Mouse (Mus musculus) forebrain, embryonic 13.5 days (tissue): Measurements from ENCODE around the gene Krtap5-4. TPM values are rescaled to one million over a fixed set of nuclear protein-coding genes. Genes with fewer than 3 reads are reported as not detected.

ENCODE experiments used
- ATAC-seq: fragments of 200-750 bp; cut with Nextera tagmentation; 2 replicates; pipeline ENCODE4 v1.8.0; 2017
- H3K27ac ChIP-seq: fragments of 300-500 bp; sonication (generic); 2 replicates; pipeline ENCODE4 v1.5.1; 2015; ENCODE audit warnings: inconsistent platforms, mild to moderate bottlenecking, moderate library complexity
- H3K27me3 ChIP-seq: fragments of 300-500 bp; sonication (generic); 2 replicates; pipeline ENCODE4 v1.6.1; 2015; ENCODE audit warnings: mild to moderate bottlenecking, inconsistent platforms
- H3K36me3 ChIP-seq: fragments of 300-500 bp; sonication (generic); 2 replicates; pipeline ENCODE4 v1.6.1; 2015; ENCODE audit warnings: mild to moderate bottlenecking, inconsistent platforms; ENCODE audit not compliant: poor library complexity, severe bottlenecking
- H3K4me1 ChIP-seq: fragments of 300-500 bp; sonication (generic); 2 replicates; pipeline ENCODE4 v1.6.1; 2015; ENCODE audit warnings: inconsistent platforms
- H3K4me2 ChIP-seq: fragments of 300-500 bp; sonication (generic); 2 replicates; pipeline ENCODE4 v1.6.1; 2015; ENCODE audit warnings: inconsistent platforms, mild to moderate bottlenecking, moderate library complexity
- H3K4me3 ChIP-seq: fragments of 300-500 bp; sonication (generic); 2 replicates; pipeline ENCODE4 v1.5.1; 2015; ENCODE audit warnings: mild to moderate bottlenecking, inconsistent platforms
- H3K9ac ChIP-seq: fragments of 300-500 bp; sonication (generic); 2 replicates; pipeline ENCODE4 v1.6.1; 2015; ENCODE audit warnings: mild to moderate bottlenecking, inconsistent platforms
- H3K9me3 ChIP-seq: fragments of 300-500 bp; sonication (generic); replicated peaks from 2 replicates; pipeline ENCODE4 v1.6.1; 2016; ENCODE audit warnings: inconsistent platforms
- WGBS: fragments of 180-500 bp; shearing (Covaris S2); methylation state at CpG from one replicate; pipeline ENCODE4 v1.1.7; 2015; 5-methylcytosine and 5-hydroxymethylcytosine counted together
- polyA plus RNA-seq: library from polyadenylated mRNA; unstranded; fragments of >200 nt; fragmentation: Nextera tagmentation; extraction: Ambion mirVana; gene quantifications from 2 replicates; pipeline ENCODE4 v1.2.1, GENCODE M21; 2015

Gene Krtap5-4
- polyA plus RNA-seq, 1 experiment from 2014 or later = not detected

DNA sequence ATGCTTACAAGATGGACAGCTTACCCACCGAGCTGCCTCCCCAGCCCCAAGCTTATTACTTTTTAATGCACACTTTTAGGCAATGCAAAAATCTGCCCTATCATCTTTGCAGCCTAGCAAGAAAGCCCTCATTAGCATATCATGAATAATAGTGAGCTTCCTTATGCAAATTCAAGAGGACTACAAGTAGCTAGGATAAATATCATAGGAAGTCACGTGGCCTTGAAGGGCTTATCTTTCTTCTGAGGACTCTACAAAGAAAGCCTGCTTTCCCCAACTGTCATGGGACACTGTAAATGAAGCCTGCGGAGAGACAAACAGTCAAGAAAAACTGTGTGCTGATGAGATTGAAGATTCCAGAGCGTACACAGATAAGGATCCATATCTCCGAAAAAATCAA lies 48.2 kb downstream of the Krtap5-4 start:
- Histone ChIP-seq H3K27me3 (no peaks in the 10 kb centered on the region), H3K9me3 (no peaks in the 10 kb centered on the region), H3K4me2 (no peak overlapping the region), H3K9ac (no peak overlapping the region), H3K4me3 (no peak overlapping the region), H3K36me3 (no peaks in the 10 kb centered on the region), H3K27ac (peak overlapping the region; percentile 51; the same call in 1 of the 2 replicates), H3K4me1 (peaks cover 17% of the 10 kb centered on the region)
- 58% methylated on average over 5 of the region's 5 CpGs for WGBS
- peak; percentile 72 for ATAC-seq

- no peak overlapping the region for H3K4me3 ChIP-seq
- no peaks in the 10 kb centered on the region for H3K9me3 ChIP-seq
- ATAC-seq = no peak
- H3K4me2 ChIP-seq = no peak overlapping the region
- H3K9ac ChIP-seq = no peak overlapping the region
- no peaks in the 10 kb centered on the region for H3K27me3 ChIP-seq
- H3K27ac ChIP-seq = no peak overlapping the region
- H3K4me1 ChIP-seq = peaks cover 17% of the 10 kb centered on the region
- 72% methylated on average over 5 of the region's 5 CpGs for WGBS
- no peaks in the 10 kb centered on the region for H3K36me3 ChIP-seq
Measured at GRCm38 (mm10) chr7:142353854-142354253, 50.5 kb downstream of the Krtap5-4 start.

Other genes with a start within 250 kb of the Krtap5-4 start
- gene Mob2, start 242.5 kb upstream of the Krtap5-4 start, polyA plus RNA-seq = 51.0 and 58.1 TPM in 2 replicates
- 44.1 and 55.6 TPM in 2 replicates for gene Dusp8, start 207.7 kb upstream of the Krtap5-4 start, polyA plus RNA-seq
- gene Gm45618, start 182.8 kb upstream of the Krtap5-4 start, polyA plus RNA-seq = not detected in 2 replicates
- gene Gm39115, start 167.5 kb upstream of the Krtap5-4 start, polyA plus RNA-seq = not detected in 2 replicates
- not detected in 2 replicates for gene Gm45337, start 158.9 kb upstream of the Krtap5-4 start, polyA plus RNA-seq
- not detected in 2 replicates for gene Gm29735, start 146.4 kb upstream of the Krtap5-4 start, polyA plus RNA-seq
- not detected in 2 replicates for gene Gm4553, start 137.8 kb upstream of the Krtap5-4 start, polyA plus RNA-seq
- gene Krtap5-2, start 127.5 kb upstream of the Krtap5-4 start, polyA plus RNA-seq = not detected in 2 replicates
- gene Gm10153, start 113.2 kb upstream of the Krtap5-4 start, polyA plus RNA-seq = not detected in 2 replicates
- not detected in 2 replicates for gene Krtap5-3, start 102.2 kb upstream of the Krtap5-4 start, polyA plus RNA-seq
- gene Gm7579, start 91.7 kb upstream of the Krtap5-4 start, polyA plus RNA-seq = not detected in 2 replicates
- not detected in 2 replicates for gene Krtap5-5, start 73.6 kb upstream of the Krtap5-4 start, polyA plus RNA-seq
- gene Gm40460, start 62.5 kb upstream of the Krtap5-4 start, polyA plus RNA-seq = not detected in 2 replicates
- gene Gm2431, start 45.2 kb upstream of the Krtap5-4 start, polyA plus RNA-seq = not detected in 2 replicates
- not detected in 2 replicates for gene Gm4559, start 29.2 kb upstream of the Krtap5-4 start, polyA plus RNA-seq
- gene Krtap5-1, start 6.4 kb upstream of the Krtap5-4 start, polyA plus RNA-seq = not detected in 2 replicates
- gene Ifitm10, start 70.2 kb downstream of the Krtap5-4 start, polyA plus RNA-seq = 0.96 and 1.1 TPM in 2 replicates
- gene Gm49369, start 79.1 kb downstream of the Krtap5-4 start, polyA plus RNA-seq = 1.5 TPM in 1 of 2 replicates, not detected in the other
- gene Ctsd, start 84.5 kb downstream of the Krtap5-4 start, polyA plus RNA-seq = 145 and 166 TPM in 2 replicates
- gene Syt8, start 131.3 kb downstream of the Krtap5-4 start, polyA plus RNA-seq = not detected in 2 replicates
- 0.61 TPM in 1 of 2 replicates, not detected in the other for gene Tnni2, start 138.3 kb downstream of the Krtap5-4 start, polyA plus RNA-seq
- gene Lsp1, start 157.3 kb downstream of the Krtap5-4 start, polyA plus RNA-seq = 4.2 TPM in 2 replicates
- 0.28 and 0.77 TPM in 2 replicates for gene Tnnt3, start 195.3 kb downstream of the Krtap5-4 start, polyA plus RNA-seq
- gene Mrpl23, start 229.1 kb downstream of the Krtap5-4 start, polyA plus RNA-seq = 16.2 and 16.5 TPM in 2 replicates